Mouse (Mus musculus) limb, embryonic 14.5 days (tissue): ENCODE results near the gene Dcdc2b. TPM values are rescaled to one million over a fixed set of nuclear protein-coding genes. Genes with fewer than 3 reads are reported as not detected.

ENCODE experiments used
- ATAC-seq: fragments of 200-750 bp; cut with Nextera tagmentation; 2 replicates; pipeline ENCODE4 v1.8.0; 2017; ENCODE audit warnings: low read depth, moderate number of reproducible peaks, moderate TSS enrichment; ENCODE audit not compliant: low FRiP score
- DNase-seq: peaks from one replicate; pipeline ENCODE4 v3.0.0-alpha.2; 2015; ENCODE audit warnings: low spot score
- H3K27ac ChIP-seq: fragments of 300-500 bp; sonication (generic); replicated peaks from 2 replicates; pipeline ENCODE4 v1.5.1; 2014; ENCODE audit warnings: low read depth, mild to moderate bottlenecking, low read length, moderate library complexity, mixed read lengths
- H3K27me3 ChIP-seq: fragments of 300-500 bp; sonication (generic); 2 replicates; pipeline ENCODE4 v1.6.1; 2014; ENCODE audit warnings: low read length, mixed read lengths; ENCODE audit not compliant: control insufficient read depth, insufficient read depth
- H3K36me3 ChIP-seq: fragments of 300-500 bp; sonication (generic); 2 replicates; pipeline ENCODE4 v1.6.1; 2014; ENCODE audit warnings: mild to moderate bottlenecking, low read length, moderate library complexity, mixed read lengths; ENCODE audit not compliant: control insufficient read depth, insufficient read depth
- H3K4me1 ChIP-seq: fragments of 300-500 bp; sonication (generic); 2 replicates; pipeline ENCODE4 v1.6.1; 2014; ENCODE audit warnings: antibody characterized with exemption, low read length, mixed read lengths; ENCODE audit not compliant: control insufficient read depth, insufficient read depth
- H3K4me2 ChIP-seq: fragments of 300-500 bp; sonication (generic); replicated peaks from 2 replicates; pipeline ENCODE4 v1.6.1; 2014; ENCODE audit warnings: low read depth, mild to moderate bottlenecking, low read length, moderate library complexity; ENCODE audit not compliant: severe bottlenecking
- H3K4me3 ChIP-seq: fragments of 300-500 bp; sonication (generic); replicated peaks from 2 replicates; pipeline ENCODE4 v1.5.1; 2014; ENCODE audit warnings: low read length
- H3K9ac ChIP-seq: fragments of 300-500 bp; sonication (generic); 2 replicates; pipeline ENCODE4 v1.6.1; 2014; ENCODE audit warnings: mild to moderate bottlenecking, low read depth, low read length, moderate library complexity; ENCODE audit not compliant: severe bottlenecking
- H3K9me3 ChIP-seq: fragments of 300-500 bp; sonication (generic); 2 replicates; pipeline ENCODE4 v1.6.1; 2016; ENCODE audit warnings: low read length; ENCODE audit not compliant: control insufficient read depth
- POLR2A ChIP-seq: fragments of 200-500 bp; IDR thresholded peaks from 2 replicates; pipeline ENCODE4 v1.8.0; 2012; ENCODE audit warnings: inconsistent platforms, mild to moderate bottlenecking, moderate library complexity, borderline replicate concordance; ENCODE audit not compliant: insufficient read depth, insufficient read length; ENCODE audit errors: extremely low read depth
- WGBS: fragments of 180-500 bp; shearing (Covaris S2); extraction: QIAGEN DNeasy Blood & Tissue Kit; methylation state at CpG from one replicate; pipeline ENCODE4 v1.1.7; 2014; 5-methylcytosine and 5-hydroxymethylcytosine counted together
- polyA plus RNA-seq, 2 experiments: library from polyadenylated mRNA; depleted of rRNA in 1 of 2; stranded (reverse) in 1 of 2; unstranded in 1 of 2; fragments of >200 nt; fragmentation: Nextera tagmentation in 1 of 2; extraction: Ambion mirVana in 1 of 2; gene quantifications; 2 replicates each; pipeline versions ENCODE4 v1.2.1 to v1.2.3; 2012 to 2014

Dcdc2b gene
- polyA plus RNA-seq, 2 experiments: 2.5 to 5.2 TPM

DNA sequence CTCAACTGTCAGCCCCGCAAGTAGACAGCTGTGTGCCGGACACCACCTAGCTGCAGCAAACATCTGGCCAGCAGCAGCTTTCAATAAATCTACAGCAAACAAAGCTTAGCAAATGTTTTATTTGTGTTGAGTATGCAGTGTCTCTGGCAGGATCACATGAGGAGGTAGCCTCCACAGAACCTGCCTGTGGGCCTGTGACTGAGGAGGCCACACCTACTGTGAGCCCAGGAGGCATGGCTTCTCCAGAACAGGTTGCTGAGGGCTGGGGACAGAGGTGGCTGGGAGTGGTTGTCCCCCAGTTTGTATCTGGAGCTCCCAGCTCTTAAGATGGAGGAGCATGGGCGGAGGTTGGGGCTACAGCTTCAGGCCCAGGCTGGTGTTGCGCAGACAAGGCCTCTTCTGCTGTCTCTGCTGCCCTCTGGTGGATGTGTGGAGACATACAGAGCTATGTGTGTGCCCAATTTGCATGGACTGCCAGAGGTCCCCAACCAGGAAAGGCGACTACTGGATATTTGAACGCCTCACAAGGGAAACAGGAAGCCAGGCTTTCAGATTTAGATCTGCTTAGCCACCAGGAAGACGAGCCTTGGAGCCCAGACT is 5.5 kb downstream of the Dcdc2b start:
- peak; percentile 77 for ATAC-seq
- TF ChIP-seq POLR2A: peak; percentile 51; the same call in 1 of the 2 replicates
- no peak overlapping the region for H3K4me2 ChIP-seq
- 0 out of 2 replicates have a peak overlapping the region, but pooled peaks have one; percentile 19 for H3K27ac ChIP-seq
- H3K4me1 ChIP-seq: no peaks in the 10 kb centered on the region
- no peaks in the 10 kb centered on the region for H3K27me3 ChIP-seq
- peak; percentile 79 for DNase-seq
- H3K9ac ChIP-seq: no peak overlapping the region
- 31% methylated on average over 7 of the region's 7 CpGs for WGBS
- no peak overlapping the region for H3K4me3 ChIP-seq
- peaks cover 46% of the 10 kb centered on the region for H3K36me3 ChIP-seq
- no peaks in the 10 kb centered on the region for H3K9me3 ChIP-seq

DNA sequence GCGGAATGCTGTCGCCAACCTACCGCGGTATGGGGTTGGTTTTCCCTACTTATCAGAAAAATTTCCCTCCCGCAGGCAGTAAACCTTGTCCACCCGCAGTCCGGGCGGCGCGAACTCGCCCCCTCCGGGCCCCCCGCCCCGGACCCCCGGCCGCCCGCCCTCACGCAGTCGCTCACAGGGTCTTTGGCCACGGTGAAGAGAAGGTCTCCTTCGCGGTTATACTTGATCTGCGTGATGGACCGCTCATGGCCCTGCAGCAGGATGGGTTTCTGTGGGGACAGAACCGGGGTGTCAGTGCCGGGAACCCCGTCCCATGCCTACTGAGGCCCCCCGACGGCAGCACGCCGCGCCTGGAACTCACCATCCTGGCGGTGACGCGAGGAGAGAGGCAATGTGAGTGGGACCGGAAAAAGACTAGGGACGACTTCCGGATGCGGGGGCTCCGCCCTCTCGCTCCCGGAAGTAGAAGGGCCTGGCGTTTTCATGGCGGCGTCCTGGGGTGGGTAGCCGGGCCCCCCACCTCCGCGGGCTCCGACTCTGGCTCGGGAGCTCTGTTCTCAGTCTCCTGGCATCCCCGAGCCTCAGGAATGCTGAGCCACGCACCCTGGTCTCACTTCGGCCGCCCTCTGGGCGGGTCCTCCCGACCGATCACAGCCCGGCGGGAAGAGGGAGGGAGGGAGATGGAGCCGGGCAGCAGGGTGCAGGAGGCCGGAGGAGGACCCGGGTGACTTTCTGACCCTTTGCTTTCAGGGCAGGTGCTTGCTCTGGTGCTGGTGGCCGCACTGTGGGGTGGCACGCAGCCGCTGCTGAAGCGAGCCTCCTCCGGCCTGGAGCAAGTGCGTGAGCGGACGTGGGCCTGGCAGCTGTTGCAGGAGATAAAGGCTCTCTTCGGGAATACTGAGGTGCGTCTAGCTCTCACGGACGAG is 13.6 kb downstream of the Dcdc2b start, which contains the start of the genes Eif3i and Tmem234:
Eif3i (minus strand) TSS at position 416 of the 926 bp plus-strand sequence.
Tmem234 (plus strand) TSS at position 436 of the 926 bp plus-strand sequence.
- Histone ChIP-seq H3K4me1 (peaks cover 18% of the 10 kb centered on the region), H3K36me3 (peaks cover 54% of the 10 kb centered on the region), H3K9ac (peak within 1 kb of the TSS; percentile 81), H3K9me3 (no peaks in the 10 kb centered on the region), H3K27ac (peak within 1 kb of the TSS; percentile 63; the same call in 1 of the 2 replicates), H3K4me3 (peak within 1 kb of the TSS; percentile 99), H3K27me3 (no peaks in the 10 kb centered on the region), H3K4me2 (peak within 1 kb of the TSS; percentile 81)
- WGBS: under 1% methylated on average over 65 of the region's 74 CpGs
- DNase-seq (peak; percentile 88), ATAC-seq (peak; percentile 89)
- TF ChIP-seq POLR2A: peak; percentile 44; the same call in 1 of the 2 replicates

DNA sequence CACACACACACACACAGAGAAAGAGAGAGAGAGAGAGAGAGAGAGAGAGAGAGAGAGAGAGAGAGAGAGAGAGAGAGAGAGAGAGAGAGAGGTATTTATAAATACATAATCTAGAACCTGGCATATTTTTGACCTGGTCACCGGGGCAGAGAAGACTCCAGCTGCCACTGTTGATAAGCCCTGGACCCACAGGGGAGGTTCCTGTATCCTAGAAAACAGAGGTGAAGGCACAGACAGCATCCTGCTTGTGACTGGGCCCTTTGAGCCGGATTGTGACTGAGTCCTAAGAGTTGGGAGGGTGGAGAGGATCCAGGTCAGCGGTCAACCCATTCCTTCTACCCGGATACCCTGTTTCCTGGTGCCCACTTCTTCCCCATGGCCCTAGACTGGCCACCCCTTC is 25.2 kb downstream of the Dcdc2b start:
- ATAC-seq (no peak), DNase-seq (no peak)
- Histone ChIP-seq H3K27ac (no peak overlapping the region), H3K9ac (no peak overlapping the region), H3K4me1 (peaks cover 4% of the 10 kb centered on the region; the same call in 1 of the 2 replicates), H3K9me3 (no peaks in the 10 kb centered on the region), H3K4me2 (no peak overlapping the region), H3K4me3 (no peak overlapping the region), H3K27me3 (no peaks in the 10 kb centered on the region), H3K36me3 (peaks cover 36% of the 10 kb centered on the region)
- no peak for TF ChIP-seq POLR2A
- WGBS: 71% methylated on average over 4 of the region's 4 CpGs

DNA sequence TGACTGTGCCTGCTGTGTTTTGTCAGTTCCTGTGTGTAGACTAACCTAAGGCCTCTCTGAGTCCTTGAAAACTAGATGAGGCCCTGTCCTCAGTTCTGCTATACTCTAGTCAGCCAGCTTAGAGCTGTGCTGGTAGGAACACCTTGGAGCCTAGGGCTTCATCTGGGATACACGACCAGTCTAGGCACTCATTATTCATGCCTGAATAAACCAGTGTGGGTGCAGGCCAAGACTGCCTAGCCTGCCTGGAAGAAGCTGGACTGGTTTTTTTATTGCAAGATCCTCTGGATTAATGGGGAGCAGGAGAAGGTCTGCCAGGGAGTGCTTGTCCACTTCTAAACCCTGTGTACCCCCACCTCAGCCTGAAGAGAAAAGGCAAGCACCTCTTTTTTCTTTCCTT is 27.1 kb downstream of the Dcdc2b start:
- Histone ChIP-seq H3K36me3 (peaks cover 18% of the 10 kb centered on the region), H3K9ac (no peak overlapping the region), H3K4me2 (no peak overlapping the region), H3K27me3 (no peaks in the 10 kb centered on the region), H3K4me1 (peaks cover 4% of the 10 kb centered on the region; the same call in 1 of the 2 replicates), H3K4me3 (no peak overlapping the region), H3K9me3 (no peaks in the 10 kb centered on the region), H3K27ac (no peak overlapping the region)
- ATAC-seq (no peak), DNase-seq (no peak)
- no peak for TF ChIP-seq POLR2A
- WGBS: 39% methylated on average over 1 of the region's 1 CpGs

- WGBS: 69% methylated on average over 9 of the region's 9 CpGs
- Histone ChIP-seq H3K36me3 (peaks cover 6% of the 10 kb centered on the region), H3K9ac (no peak overlapping the region), H3K4me3 (no peak overlapping the region), H3K9me3 (no peaks in the 10 kb centered on the region), H3K4me1 (peaks cover 4% of the 10 kb centered on the region; the same call in 1 of the 2 replicates), H3K27ac (no peak overlapping the region), H3K27me3 (no peaks in the 10 kb centered on the region), H3K4me2 (peak overlapping the region; percentile 81; the same call in 1 of the 2 replicates)
- no peak for TF ChIP-seq POLR2A
- ATAC-seq: no peak
- no peak for DNase-seq
Observed at GRCm38 (mm10) chr4:129585773-129586172, 28.3 kb downstream of the Dcdc2b start.
